Mouse (Mus musculus) adrenal gland (tissue): Measurements from ENCODE around the gene Mrpl33.

Source experiments
- intact Hi-C: fragments of 180-260 bp; cut with DNase I; formaldehyde crosslinking; loops from one replicate; pipeline ENCODE4 v1.15.1; 2025

The Mrpl33 gene

GRCm38 (mm10) chr5:31591122-31591521 is 5.6 kb upstream of the Mrpl33 start:
- intact Hi-C loops: no loop called here

GRCm38 (mm10) chr5:31595868-31596267 is 867 bp upstream of the Mrpl33 start:
- intact Hi-C loops: loop anchor here (5.0 kb wide), 2 partner anchors 101 to 601 kb away; partner anchors contain the start of genes Babam2 and Rbks

GRCm38 (mm10) chr5:31597430-31597944 is 752 bp downstream of the Mrpl33 start:
- intact Hi-C loops: loop anchor here (5.0 kb wide), 2 partner anchors 100 to 600 kb away; partner anchors contain the start of genes Babam2 and Rbks

GRCm38 (mm10) chr5:31598121-31598520 is 1.4 kb downstream of the Mrpl33 start:
- intact Hi-C loops: loop anchor here (5.0 kb wide), 2 partner anchors 99 to 599 kb away; partner anchors contain the start of genes Babam2 and Rbks

GRCm38 (mm10) chr5:31598579-31598978 is 1.8 kb downstream of the Mrpl33 start:
- intact Hi-C loops: loop anchor here (5.0 kb wide), 2 partner anchors 99 to 599 kb away; partner anchors contain the start of genes Babam2 and Rbks

- intact Hi-C loops: loop anchor here (5.0 kb wide), 2 partner anchors 98 to 598 kb away; partner anchors contain the start of genes Babam2 and Rbks
Observed at GRCm38 (mm10) chr5:31599161-31599560, 2.4 kb downstream of the Mrpl33 start.

GRCm38 (mm10) chr5:31601162-31601722 is 4.5 kb downstream of the Mrpl33 start:
- intact Hi-C loops: loop anchor here (5.0 kb wide), 1 partner anchor 536 kb away; the partner anchor contains the start of gene Fosl2

GRCm38 (mm10) chr5:31602377-31602776 is 5.6 kb downstream of the Mrpl33 start:
- intact Hi-C loops: loop anchor here (5.0 kb wide), 1 partner anchor 535 kb away; the partner anchor contains the start of gene Fosl2

GRCm38 (mm10) chr5:31603766-31604165 is 7.0 kb downstream of the Mrpl33 start:
- intact Hi-C loops: loop anchor here (5.0 kb wide), 1 partner anchor 534 kb away; the partner anchor contains the start of gene Fosl2

DNA sequence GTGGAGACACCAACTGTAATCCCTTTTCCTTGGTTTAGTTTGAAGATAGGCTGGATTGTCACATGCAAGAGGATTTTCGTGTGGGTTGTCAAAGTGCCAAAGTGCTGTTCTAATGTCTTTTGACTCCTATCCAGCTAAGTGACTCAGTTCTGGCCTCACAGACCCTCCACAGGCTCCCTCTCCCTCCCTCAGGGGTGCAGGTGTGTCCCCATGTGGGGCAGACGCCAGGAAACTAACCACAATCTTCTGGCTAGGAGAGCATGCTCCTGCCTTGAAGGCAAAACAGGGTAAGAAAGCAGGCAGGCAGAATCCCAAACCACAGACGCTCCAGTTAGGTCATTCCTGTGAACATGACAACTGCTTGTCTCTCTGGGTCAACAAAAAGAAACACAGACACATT is 9.4 kb downstream of the Mrpl33 start:
- intact Hi-C loops: no loop called here

DNA sequence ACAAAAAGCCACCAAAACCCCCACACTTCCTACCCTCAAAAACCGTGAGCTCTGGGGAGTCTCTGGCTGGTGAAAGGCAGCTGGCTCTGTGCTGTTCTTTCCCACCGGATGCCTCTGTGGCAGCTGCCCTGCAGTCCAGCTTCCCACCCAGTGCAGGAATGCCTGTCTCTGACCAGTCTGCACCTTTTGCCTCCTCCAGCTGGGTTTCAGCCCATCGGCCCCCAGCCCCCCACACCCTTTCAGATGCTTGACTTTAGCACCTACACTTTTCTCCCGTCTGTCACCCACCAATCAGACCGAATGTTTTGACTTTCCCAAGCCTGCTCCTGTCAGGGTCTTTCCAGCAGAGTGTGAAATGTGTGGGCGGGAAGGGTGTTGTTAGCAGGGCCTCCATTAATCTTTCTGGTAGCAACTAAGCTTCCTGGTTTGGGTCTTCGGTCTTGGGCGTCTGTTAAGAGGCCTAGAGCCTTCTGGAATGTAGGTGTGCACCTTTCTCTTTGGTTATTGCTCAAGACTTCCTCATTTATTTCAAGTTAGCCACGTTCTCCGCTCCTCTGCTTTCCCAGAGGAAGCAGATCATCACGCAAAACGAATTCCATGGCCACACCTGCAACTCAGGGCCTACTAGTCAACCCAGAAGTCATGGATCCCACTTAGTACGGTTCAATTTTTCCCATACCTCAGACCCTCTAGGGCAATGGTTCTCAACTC is 13.8 kb downstream of the Mrpl33 start:
- intact Hi-C loops: no loop called here

GRCm38 (mm10) chr5:31611186-31611585 is 14.5 kb downstream of the Mrpl33 start:
- intact Hi-C loops: no loop called here

- intact Hi-C loops: no loop called here
Observed at GRCm38 (mm10) chr5:31613852-31614286, 17.1 kb downstream of the Mrpl33 start.

GRCm38 (mm10) chr5:31614339-31615025 is 17.7 kb downstream of the Mrpl33 start:
- intact Hi-C loops: no loop called here

DNA sequence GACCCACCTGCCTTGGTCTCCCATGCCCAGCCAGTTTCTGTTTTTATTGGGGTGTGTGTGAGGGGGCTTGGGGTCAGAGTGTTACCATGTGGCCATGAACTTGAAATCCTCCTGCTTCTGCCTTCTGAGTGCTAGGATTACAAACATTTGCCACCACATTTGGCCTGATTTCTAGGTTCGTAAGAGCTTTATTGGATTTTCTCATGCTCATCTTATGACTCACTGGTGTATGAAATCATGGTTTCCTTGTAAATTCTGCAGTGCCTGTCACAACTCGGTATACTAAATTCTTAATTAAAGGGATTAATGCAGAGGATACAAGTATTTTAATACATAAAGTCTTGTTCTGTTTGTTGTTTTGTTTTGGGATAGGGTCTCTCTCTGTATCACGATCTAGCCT is 23.6 kb downstream of the Mrpl33 start:
- intact Hi-C loops: no loop called here

DNA sequence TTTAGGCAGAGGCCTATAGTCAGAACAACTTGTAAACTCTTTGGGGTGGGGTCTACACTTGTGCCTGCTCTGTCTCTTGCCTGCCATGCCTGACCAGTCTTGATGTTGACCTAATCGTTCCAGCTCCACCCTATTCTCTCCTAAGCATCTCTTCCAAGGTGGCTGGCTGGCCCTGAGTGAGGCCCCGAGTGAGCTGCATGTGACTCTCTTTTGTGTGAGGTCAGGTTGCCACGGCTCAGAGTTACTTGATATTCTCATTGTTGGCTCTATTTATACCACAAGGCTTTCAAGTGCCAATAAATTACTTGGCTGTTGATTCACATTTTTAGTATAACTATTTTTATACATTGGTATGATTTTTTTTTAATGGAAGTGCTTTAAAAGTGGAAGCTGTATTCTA is 30.4 kb downstream of the Mrpl33 start:
- intact Hi-C loops: no loop called here

GRCm38 (mm10) chr5:31627562-31628526 is 31.1 kb downstream of the Mrpl33 start:
- intact Hi-C loops: no loop called here

DNA sequence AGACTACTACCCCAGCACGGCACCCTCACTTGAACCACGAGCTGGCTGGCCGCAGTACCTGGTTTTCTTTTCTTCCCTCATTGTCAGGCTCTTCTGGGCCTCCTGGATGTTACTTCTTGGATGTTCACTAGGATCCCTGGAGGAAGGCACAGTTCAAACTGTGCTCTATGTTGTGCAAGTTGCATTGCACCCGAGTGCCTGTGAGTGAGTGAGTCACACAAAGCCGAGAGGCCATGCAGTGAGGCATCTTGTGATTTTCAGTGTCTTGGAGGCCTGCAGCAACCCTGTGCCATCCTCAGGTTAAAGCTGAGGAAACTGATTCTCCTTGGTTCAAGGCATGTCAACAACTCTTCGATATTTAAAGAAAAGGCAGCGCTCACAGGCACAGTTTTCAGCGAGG is 31.8 kb downstream of the Mrpl33 start:
- intact Hi-C loops: no loop called here

GRCm38 (mm10) chr5:31630064-31630463 is 33.3 kb downstream of the Mrpl33 start:
- intact Hi-C loops: loop anchor here (5.0 kb wide), 1 partner anchor 67 kb away; the partner anchor contains the start of genes Babam2 and Rbks

- intact Hi-C loops: loop anchor here (5.0 kb wide), 1 partner anchor 66 kb away; the partner anchor contains the start of genes Babam2 and Rbks
Observed at GRCm38 (mm10) chr5:31631169-31631568, 34.4 kb downstream of the Mrpl33 start.
